Mouse (Mus musculus) liver, postnatal 0 days (tissue): ENCODE data around the gene Aqp6.

Source experiments
- CTCF ChIP-seq: sonication (generic); IDR thresholded peaks from 2 replicates; pipeline ENCODE4 v1.5.1; 2016; ENCODE audit warnings: antibody characterized with exemption, low read depth
- EP300 ChIP-seq: IDR thresholded peaks from 2 replicates; pipeline ENCODE4 v1.6.1; 2016; ENCODE audit warnings: antibody characterized with exemption, low read depth, mild to moderate bottlenecking

- TF ChIP-seq CTCF = no peak
- TF ChIP-seq EP300 = no peak
These were observed 33.8 kb upstream of the Aqp6 start for GRCm38 (mm10) chr15:99567371-99567770.
